Mouse (Mus musculus) olfactory bulb, adult 2 months (tissue): ENCODE measurements around the gene Elmod2.

Experiments used
- CTCF ChIP-seq: fragments of 200-500 bp; IDR thresholded peaks from 2 replicates; pipeline ENCODE4 v1.5.1; 2012; ENCODE audit warnings: low read depth, mild to moderate bottlenecking, low read length, moderate library complexity; ENCODE audit not compliant: insufficient read depth
- POLR2A ChIP-seq: fragments of 200-500 bp; IDR thresholded peaks from 2 replicates; pipeline ENCODE4 v1.6.1; 2012; ENCODE audit warnings: mild to moderate bottlenecking, low read depth, low read length, moderate library complexity; ENCODE audit not compliant: insufficient read depth

DNA sequence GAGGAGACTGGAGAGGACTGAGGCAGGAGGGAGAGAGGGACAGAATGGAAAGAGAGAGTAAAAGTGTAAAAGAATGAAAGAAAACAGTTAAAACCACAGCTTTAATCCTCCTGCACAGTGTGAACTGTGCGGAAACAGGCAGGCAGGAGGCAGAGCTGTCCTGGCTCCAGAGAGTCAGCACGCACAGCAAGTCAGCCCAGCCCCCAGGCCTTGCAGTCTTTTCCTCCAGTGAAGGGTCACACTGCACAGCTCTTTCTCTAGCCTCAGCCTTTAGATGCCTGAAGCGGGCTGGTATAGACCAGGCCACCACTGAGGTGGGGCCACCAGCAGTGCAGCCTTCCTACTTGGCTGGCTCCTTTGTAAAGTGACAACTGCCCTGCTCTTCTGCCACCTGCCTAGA, 11.7 kb downstream of the Elmod2 start:
- TF ChIP-seq POLR2A (no peak), CTCF (no peak)
